Mouse (Mus musculus) layer of hippocampus, postnatal 14 days (tissue): Measurements from ENCODE around the gene Spata31d1a. TPM values are rescaled to one million over a fixed set of nuclear protein-coding genes. Genes with fewer than 3 reads are reported as not detected.

ENCODE experiments used
- DNase-seq, 2 experiments: peaks; one replicate each; pipeline ENCODE4 v3.0.0; 2021 to 2022; ENCODE audit warnings: low spot score in 2 of 2, mixed read lengths in 1 of 2
- total RNA-seq, 2 experiments: library from RNA; stranded (reverse); gene quantifications; 2 replicates each; pipeline ENCODE4 v1.2.3; 2021

Gene Spata31d1a
- total RNA-seq, 2 experiments from 2014 or later, result 0.12 to 0.26 TPM

DNA sequence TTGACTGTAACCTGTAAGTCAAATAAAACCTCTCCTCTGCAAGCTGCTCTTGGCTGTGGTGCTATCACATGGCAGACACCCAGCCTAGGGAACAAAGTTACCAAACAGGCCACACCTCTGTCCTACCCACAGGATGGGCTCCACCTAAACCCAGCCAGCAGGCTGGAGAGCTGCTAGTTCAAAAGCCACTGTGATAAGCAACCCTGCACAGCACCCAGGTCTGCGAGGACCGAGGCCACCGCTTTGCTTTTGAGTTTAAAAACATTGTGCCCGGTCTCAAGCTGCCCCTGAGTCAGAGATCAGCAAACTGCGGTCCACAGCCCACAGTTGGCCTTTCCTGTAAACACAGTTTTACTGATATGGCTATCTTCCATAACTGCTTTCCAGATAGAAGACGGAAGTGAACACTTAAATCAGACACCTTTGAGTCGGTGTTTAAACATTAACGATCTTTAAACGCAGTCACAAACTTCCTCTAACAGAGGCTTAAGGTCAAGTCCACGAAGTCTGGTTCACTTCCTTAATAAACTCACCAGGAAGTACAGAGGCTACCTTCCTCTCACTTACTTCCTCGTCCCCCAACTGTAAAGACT, 41.5 kb downstream of the Spata31d1a start:
- DNase-seq, result no peak

GRCm38 (mm10) chr13:59667763-59668162, 42.4 kb downstream of the Spata31d1a start:
- DNase-seq, result no peak

DNA sequence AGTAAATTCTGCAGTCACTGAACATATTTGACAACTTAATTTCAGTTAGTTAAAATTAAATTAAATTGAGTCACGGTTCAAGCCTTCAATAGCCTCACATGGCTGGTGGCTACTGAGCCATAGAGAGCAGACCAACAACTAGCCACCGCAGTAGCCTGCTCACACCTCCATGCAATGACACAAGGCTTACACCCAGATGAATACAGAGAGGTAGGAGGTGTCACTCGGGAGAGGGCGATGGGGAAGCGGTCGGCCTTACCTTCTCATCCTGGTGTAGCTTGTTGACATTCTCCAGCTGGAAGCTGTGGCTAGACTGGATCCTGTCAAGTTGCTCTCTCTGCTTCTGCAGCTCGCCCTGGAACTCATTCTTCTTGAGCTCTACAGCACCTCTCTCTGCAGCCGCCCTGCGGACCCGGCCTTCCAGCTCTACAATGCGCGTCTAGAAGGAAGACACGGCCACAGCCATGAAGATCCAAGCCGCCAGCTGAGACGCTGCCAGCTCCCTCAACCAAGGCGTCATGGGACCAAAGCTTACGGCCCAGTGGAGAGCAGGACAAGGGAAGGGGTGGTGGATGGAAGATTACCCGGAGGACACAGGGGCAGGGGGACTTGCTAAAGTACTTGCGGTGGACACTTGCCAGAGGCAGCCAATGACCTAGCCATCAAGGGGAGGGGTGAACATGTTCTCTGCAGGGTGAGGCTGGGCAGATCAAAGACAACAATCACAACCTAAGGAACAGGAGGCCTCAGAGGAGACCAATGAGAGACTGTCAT, 46.0 kb downstream of the Spata31d1a start:
- no peak for DNase-seq

GRCm38 (mm10) chr13:59661966-59662365, 48.2 kb downstream of the Spata31d1a start:
- DNase-seq, result no peak

DNA sequence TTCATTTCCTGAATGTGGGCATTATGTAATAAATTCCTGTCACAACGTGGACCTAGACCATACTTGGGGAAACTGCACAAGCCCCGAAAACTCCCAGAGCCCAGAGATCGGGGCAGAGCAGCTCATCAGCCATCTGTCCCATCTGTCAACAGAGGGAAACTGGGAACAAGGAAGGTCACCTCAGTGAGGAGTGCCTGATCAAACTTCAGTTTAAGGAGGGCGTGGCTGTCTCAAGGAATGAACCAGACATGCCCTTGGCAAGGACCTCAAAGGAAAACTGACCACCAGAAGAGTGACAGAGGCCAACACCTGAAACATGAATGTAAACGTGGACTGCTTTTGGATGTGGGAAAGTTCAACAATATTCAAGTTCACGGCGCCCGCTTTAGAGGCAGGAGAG, 48.7 kb downstream of the Spata31d1a start:
- DNase-seq, result no peak

- no peak for DNase-seq
These were observed 49.8 kb downstream of the Spata31d1a start for GRCm38 (mm10) chr13:59660371-59660770.

DNA sequence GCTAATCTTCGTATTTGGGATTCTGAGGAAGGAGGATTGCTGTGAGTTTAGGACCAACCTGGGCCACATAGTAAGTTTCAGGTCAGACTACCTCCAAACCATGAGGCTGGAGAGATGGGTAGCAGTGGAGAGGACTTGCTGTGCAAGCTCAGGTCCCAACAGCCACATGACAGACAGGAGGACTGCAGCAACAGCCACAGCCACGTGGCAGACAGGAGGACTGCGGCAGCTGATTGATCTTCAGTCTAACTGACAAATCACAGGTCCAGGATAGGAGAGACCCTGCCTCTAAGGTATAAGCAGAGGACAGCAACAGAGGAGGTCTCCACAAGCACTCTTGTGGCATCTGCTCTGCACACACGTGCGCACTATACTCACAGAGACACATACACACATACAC, 52.3 kb downstream of the Spata31d1a start:
- no peak for DNase-seq

DNA sequence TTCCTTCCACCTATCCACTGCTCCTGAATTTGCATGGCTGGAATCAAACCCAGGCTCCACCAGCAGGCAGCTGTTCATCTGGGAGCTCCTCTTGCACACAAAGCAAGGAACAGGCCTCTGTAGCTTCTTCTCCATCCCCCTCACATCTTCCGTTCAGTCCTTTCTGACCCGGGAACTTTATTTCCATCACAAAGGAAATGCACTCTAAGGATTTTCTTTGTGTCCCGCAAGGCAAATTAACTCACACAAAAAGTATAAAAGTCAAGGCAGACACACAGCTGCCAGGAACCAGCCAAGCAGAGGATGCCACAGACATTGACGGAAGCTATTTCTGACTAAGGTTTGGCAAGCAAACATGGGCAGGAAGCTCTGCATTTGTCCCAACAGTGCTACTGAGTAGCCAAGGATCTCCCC, 53.1 kb downstream of the Spata31d1a start:
- no peak for DNase-seq

- no peak for DNase-seq
These were observed 53.8 kb downstream of the Spata31d1a start for GRCm38 (mm10) chr13:59656316-59656832.

GRCm38 (mm10) chr13:59655718-59656315, 54.3 kb downstream of the Spata31d1a start:
- DNase-seq, result no peak

- no peak for DNase-seq
These were observed 55.7 kb downstream of the Spata31d1a start for GRCm38 (mm10) chr13:59654465-59654864.

GRCm38 (mm10) chr13:59653136-59653535, 57.0 kb downstream of the Spata31d1a start:
- DNase-seq, result no peak

GRCm38 (mm10) chr13:59652651-59653050, 57.5 kb downstream of the Spata31d1a start:
- no peak for DNase-seq

Other genes starting within 250 kb of the Spata31d1a start
- 100 to 1,000 TPM; 347 to 349 TPM for gene Agtpbp1, start 125.1 kb downstream of the Spata31d1a start, total RNA-seq
- gene Naa35, start 125.1 kb downstream of the Spata31d1a start, total RNA-seq, result 10 to 100 TPM; 85.8 to 92.9 TPM
- gene Golm1, start 34.5 kb downstream of the Spata31d1a start, total RNA-seq, result 10 to 100 TPM; 57.0 to 59.4 TPM
- not detected for gene 4921517D22Rik, start 16.2 kb downstream of the Spata31d1a start, total RNA-seq
- gene Spata31d1b, start 2.0 kb upstream of the Spata31d1a start, total RNA-seq, result under 1 TPM in 1 of 2 experiments, not detected in 1; 0.18 TPM
- not detected for gene Spata31d1d, start 21.4 kb upstream of the Spata31d1a start, total RNA-seq
- 1 to 10 TPM in 1 of 2 experiments, under 1 TPM in 1; 0.88 to 1.0 TPM for gene 1700014D04Rik, start 36.4 kb upstream of the Spata31d1a start, total RNA-seq
- gene Isca1, start 59.5 kb upstream of the Spata31d1a start, total RNA-seq, result 100 to 1,000 TPM; 123 to 129 TPM
- gene Gm49354, start 71.9 kb upstream of the Spata31d1a start, total RNA-seq, result not detected
- gene Tut7, start 112.8 kb upstream of the Spata31d1a start, total RNA-seq, result 10 to 100 TPM; 65.5 to 67.9 TPM